Mouse (Mus musculus) megakaryocyte, embryonic 14.5 days (primary cell): Measurements from ENCODE around the gene Hdx. TPM values are rescaled to one million over a fixed set of nuclear protein-coding genes. Genes with fewer than 3 reads are reported as not detected.

ENCODE experiments used
- H3K27me3 ChIP-seq: replicated peaks from 2 replicates; pipeline ENCODE3; 2012; ENCODE audit warnings: inconsistent platforms
- H3K36me3 ChIP-seq: replicated peaks from 2 replicates; pipeline ENCODE3; 2012; ENCODE audit warnings: low read length, inconsistent platforms, mixed read lengths
- H3K4me1 ChIP-seq: 2 replicates; pipeline ENCODE4 v1.6.1; 2012; ENCODE audit warnings: inconsistent platforms
- H3K4me3 ChIP-seq: replicated peaks from 2 replicates; pipeline ENCODE3; 2012; ENCODE audit warnings: moderate library complexity, mild to moderate bottlenecking, inconsistent platforms
- H3K9me3 ChIP-seq: 2 replicates; pipeline ENCODE4 v1.6.1; 2012; ENCODE audit warnings: inconsistent platforms
- FLI1 ChIP-seq: IDR thresholded peaks from 2 replicates; pipeline ENCODE4 v1.6.1; 2012; ENCODE audit warnings: low read length, inconsistent platforms, mixed read lengths
- GATA1 ChIP-seq: IDR thresholded peaks from 3 replicates; pipeline ENCODE4 v1.6.1; 2012; ENCODE audit warnings: mixed read lengths, low read length, inconsistent platforms, borderline replicate concordance
- polyA plus RNA-seq: library from polyadenylated mRNA; stranded (reverse); fragments of >175 nt; gene quantifications from 2 replicates; pipeline ENCODE4 v1.2.3, GENCODE M21; 2012; ENCODE audit warnings: low replicate concordance; ENCODE audit not compliant: insufficient read depth

Hdx gene
- polyA plus RNA-seq, result not detected in 2 replicates

- no peaks in the 10 kb centered on the region for H3K4me1 ChIP-seq
- H3K36me3 ChIP-seq, result no peaks in the 10 kb centered on the region
- H3K27me3 ChIP-seq, result no peaks in the 10 kb centered on the region
- TF ChIP-seq FLI1 (no peak), GATA1 (no peak)
- peak within 1 kb of the TSS; percentile 38 for H3K4me3 ChIP-seq
- H3K9me3 ChIP-seq, result no peaks in the 10 kb centered on the region
Measured at GRCm38 (mm10) chrX:111696356-111697282, at the start of gene Hdx. Hdx (minus strand) TSS chrX:111697079.

- Histone ChIP-seq H3K9me3 (no peaks in the 10 kb centered on the region), H3K27me3 (no peaks in the 10 kb centered on the region), H3K36me3 (no peaks in the 10 kb centered on the region), H3K4me1 (no peaks in the 10 kb centered on the region), H3K4me3 (no peak overlapping the region)
- TF ChIP-seq FLI1 (no peak), GATA1 (no peak)
Measured at GRCm38 (mm10) chrX:111685665-111686064, 11.2 kb downstream of the Hdx start.

- no peaks in the 10 kb centered on the region for H3K4me1 ChIP-seq
- no peaks in the 10 kb centered on the region for H3K36me3 ChIP-seq
- H3K9me3 ChIP-seq, result no peaks in the 10 kb centered on the region
- H3K4me3 ChIP-seq, result no peak overlapping the region
- no peaks in the 10 kb centered on the region for H3K27me3 ChIP-seq
- TF ChIP-seq FLI1 (no peak), GATA1 (no peak)
Measured at GRCm38 (mm10) chrX:111671685-111672084, 25.2 kb downstream of the Hdx start.

DNA sequence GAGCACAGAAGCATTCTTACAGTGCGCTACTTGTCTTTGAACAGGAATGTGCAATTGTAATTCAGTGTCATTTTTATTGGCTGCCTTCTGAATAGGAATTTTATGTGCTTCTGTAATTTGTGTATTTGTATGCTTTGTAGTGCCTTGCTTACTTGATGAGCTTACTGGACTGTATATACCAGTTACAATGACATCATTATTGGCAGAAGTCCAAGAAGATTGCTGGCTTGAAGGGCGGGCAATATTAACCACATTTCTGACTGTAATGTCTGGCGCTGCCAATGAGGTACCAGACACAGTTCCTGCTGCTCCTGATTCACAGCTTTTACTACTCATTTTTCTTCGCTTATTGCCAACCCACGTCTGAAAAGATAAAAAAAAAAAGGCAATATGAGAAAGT is 36.5 kb downstream of the Hdx start:
- H3K4me1 ChIP-seq, result no peaks in the 10 kb centered on the region
- H3K27me3 ChIP-seq, result no peaks in the 10 kb centered on the region
- no peak overlapping the region for H3K4me3 ChIP-seq
- TF ChIP-seq GATA1 (no peak), FLI1 (no peak)
- no peaks in the 10 kb centered on the region for H3K9me3 ChIP-seq
- no peaks in the 10 kb centered on the region for H3K36me3 ChIP-seq

DNA sequence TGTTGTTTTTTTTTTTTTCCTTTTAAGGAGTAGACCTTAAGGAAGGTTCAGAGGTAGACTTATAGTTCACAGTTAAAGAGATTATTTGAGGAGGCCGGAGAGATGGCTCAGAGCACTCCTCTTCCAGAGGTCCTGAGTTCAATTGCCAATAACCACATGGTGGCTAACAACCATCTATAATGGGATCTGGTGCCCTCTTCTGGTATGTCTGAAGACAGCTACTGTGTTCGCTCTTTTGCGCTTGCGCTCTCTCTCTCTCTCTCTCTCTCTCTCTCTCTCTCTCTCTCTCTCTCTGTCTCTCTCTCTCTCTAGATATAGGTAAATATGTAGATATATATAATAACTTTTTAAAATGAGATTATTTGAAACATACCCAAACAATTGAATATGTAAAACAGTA is 38.2 kb downstream of the Hdx start:
- H3K36me3 ChIP-seq, result no peaks in the 10 kb centered on the region
- no peaks in the 10 kb centered on the region for H3K9me3 ChIP-seq
- no peaks in the 10 kb centered on the region for H3K27me3 ChIP-seq
- H3K4me3 ChIP-seq, result no peak overlapping the region
- no peaks in the 10 kb centered on the region for H3K4me1 ChIP-seq
- TF ChIP-seq FLI1 (no peak), GATA1 (no peak)

DNA sequence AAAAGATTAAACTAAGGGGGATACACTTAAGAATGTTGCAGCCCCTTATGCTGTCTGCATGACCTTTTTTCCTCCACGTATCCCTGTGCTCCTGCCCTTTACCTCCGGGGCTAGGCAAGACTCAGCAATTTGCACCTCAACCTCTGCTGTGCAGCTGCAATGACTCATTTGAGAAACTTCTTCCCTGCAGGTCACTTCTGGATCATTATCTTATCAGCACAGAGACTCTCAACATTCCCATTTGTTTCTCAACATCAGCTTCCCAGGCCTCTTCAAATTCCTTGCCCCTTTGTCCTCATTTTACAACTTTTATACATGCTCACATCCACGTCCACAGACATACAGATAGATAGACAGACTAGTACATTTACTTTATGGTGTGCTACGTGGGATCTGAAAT is 51.9 kb downstream of the Hdx start:
- H3K4me3 ChIP-seq, result no peak overlapping the region
- H3K27me3 ChIP-seq, result peaks cover 2% of the 10 kb centered on the region
- TF ChIP-seq GATA1 (no peak), FLI1 (no peak)
- no peaks in the 10 kb centered on the region for H3K36me3 ChIP-seq
- no peaks in the 10 kb centered on the region for H3K4me1 ChIP-seq
- H3K9me3 ChIP-seq, result no peaks in the 10 kb centered on the region

GRCm38 (mm10) chrX:111640616-111641015 is 56.3 kb downstream of the Hdx start:
- H3K4me3 ChIP-seq, result no peak overlapping the region
- TF ChIP-seq FLI1, result no peak
- no peak for TF ChIP-seq GATA1
- peaks cover 2% of the 10 kb centered on the region for H3K27me3 ChIP-seq

GRCm38 (mm10) chrX:111597631-111598161 is 99.2 kb downstream of the Hdx start:
- H3K4me3 ChIP-seq, result no peak overlapping the region
- H3K27me3 ChIP-seq, result no peaks in the 10 kb centered on the region
- H3K4me1 ChIP-seq, result no peaks in the 10 kb centered on the region
- no peaks in the 10 kb centered on the region for H3K36me3 ChIP-seq
- no peaks in the 10 kb centered on the region for H3K9me3 ChIP-seq
- TF ChIP-seq GATA1, result no peak

More at GRCm38 (mm10) chrX:111640616-111641015, 56.3 kb downstream of the Hdx start:
- no peaks in the 10 kb centered on the region for H3K4me1 ChIP-seq
- no peaks in the 10 kb centered on the region for H3K9me3 ChIP-seq
- H3K36me3 ChIP-seq, result no peaks in the 10 kb centered on the region

DNA sequence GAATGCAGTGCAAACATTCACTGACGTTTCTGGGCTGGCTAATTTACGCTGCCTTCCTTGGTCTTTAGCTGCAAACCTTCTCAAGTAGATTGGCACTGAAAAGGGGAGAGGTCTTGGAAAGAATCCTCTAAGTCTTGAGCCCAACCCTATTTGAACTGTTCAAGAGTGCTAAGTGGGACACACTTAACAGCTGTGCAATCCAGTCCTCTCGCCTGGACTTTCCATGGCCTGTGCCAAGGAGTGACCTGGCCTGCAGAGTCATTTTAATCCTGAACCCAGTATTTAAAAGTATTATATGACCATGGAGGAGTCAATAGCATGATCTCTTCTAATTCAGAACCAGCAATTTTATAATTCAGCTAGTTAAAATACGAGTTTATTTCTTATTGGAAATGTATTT is 109.3 kb downstream of the Hdx start:
- Histone ChIP-seq H3K9me3 (no peaks in the 10 kb centered on the region), H3K36me3 (no peaks in the 10 kb centered on the region), H3K27me3 (no peaks in the 10 kb centered on the region), H3K4me1 (no peaks in the 10 kb centered on the region), H3K4me3 (no peak overlapping the region)
- no peak for TF ChIP-seq FLI1
- no peak for TF ChIP-seq GATA1

- TF ChIP-seq FLI1 (no peak), GATA1 (no peak)
- Histone ChIP-seq H3K27me3 (no peaks in the 10 kb centered on the region), H3K9me3 (no peaks in the 10 kb centered on the region), H3K4me1 (no peaks in the 10 kb centered on the region), H3K36me3 (no peaks in the 10 kb centered on the region), H3K4me3 (no peak overlapping the region)
Measured at GRCm38 (mm10) chrX:111577044-111577443, 119.8 kb downstream of the Hdx start.
